Mouse (Mus musculus): ENCODE data around the gene Apol9b. TPM values are rescaled to one million over a fixed set of nuclear protein-coding genes. Genes with fewer than 3 reads are reported as not detected.

Gene Apol9b
- total and polyA plus RNA-seq, 3 experiments, result not detected

DNA sequence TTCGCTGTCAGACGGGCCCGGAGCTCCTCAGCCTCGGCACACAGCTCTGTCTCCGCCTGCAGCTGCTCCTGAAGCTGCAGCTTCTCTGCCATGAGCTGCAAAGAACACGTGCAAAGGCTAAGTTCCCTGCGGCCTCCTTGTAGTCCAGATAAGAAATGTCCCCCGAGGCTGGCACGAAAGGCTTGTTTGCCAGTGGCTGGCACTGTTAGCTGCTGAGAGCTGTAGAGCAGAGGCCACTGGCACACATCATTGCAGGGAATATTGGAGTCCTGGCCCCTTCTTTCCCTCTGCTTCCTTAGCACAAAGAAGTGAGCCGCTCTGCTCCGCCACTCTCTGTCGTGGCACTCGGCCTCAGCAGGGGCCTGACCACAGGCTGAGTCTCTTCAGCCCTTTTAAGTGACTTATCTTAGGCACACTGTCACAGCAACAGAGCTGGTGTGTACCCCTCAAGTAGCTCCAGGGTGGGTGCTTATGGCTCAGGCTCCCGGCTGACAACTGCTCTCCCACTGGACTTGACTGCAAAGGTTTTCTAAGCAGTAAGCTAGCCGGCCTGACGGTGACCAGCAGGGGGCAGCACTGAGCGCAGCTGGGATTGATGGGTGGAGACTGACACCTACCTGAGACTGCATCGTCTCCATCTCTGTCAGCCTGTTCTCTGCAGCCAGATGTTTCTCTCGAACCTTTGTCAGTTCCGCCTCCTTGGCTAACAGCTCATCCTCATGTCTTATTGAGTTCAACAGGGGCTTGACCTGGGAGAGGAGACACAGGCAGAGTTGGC lies 46.5 kb downstream of the Apol9b start:
- H3K4me3 ChIP-seq (replicated peaks in 1 of 3; ENCODE audit: low read depth in 2 of 3, low read length in 2 of 3, poor library complexity in 1 of 3), result no peak overlapping the region
- no peaks in the 10 kb centered on the region for H3K79me2 ChIP-seq (replicated peaks; ENCODE audit: control insufficient read depth, extremely low read depth, insufficient read depth, poor library complexity, severe bottlenecking)
- dilution Hi-C loops (cut with MboI; ENCODE audit: extremely low pct_ligation_motif_present, extremely low pct_unique_long_range_greater_than_20kb, low sequenced_read_pairs), result no loop called here
- H3K27me3 ChIP-seq (replicated peaks), result no peaks in the 10 kb centered on the region
- peaks cover 0 to 4% of the 10 kb centered on the region in 2 experiments; a peak in 1 of 4 replicates for H3K4me1 ChIP-seq (ENCODE audit: control insufficient read depth in 1 of 2, insufficient read depth in 2 of 2)
- H3K27ac ChIP-seq (ENCODE audit: insufficient read depth, low read depth), result no peak overlapping the region
- peak; percentile 90 to 94 for TF ChIP-seq CTCF (conservative IDR thresholded peaks at IDR 0.05 in 1 of 2, IDR thresholded peaks at IDR 0.05 in 1 of 2; ENCODE audit: low read depth in 2 of 2, low read length in 2 of 2)
- peak; percentile 42; the same call in 1 of the 2 replicates for TF ChIP-seq NELFE (IDR thresholded peaks at IDR 0.05; ENCODE audit: low read depth, low read length)
- TF ChIP-seq SMC3 (IDR thresholded peaks at IDR 0.05; ENCODE audit: low read depth, low read length), result peak; percentile 92
- TF ChIP-seq POLR2AphosphoS2 (IDR thresholded peaks at IDR 0.05; ENCODE audit: low read depth, low read length), result no peak
- peak; percentile 34; the same call in 1 of the 2 replicates for TF ChIP-seq IRF4 (IDR thresholded peaks at IDR 0.05; ENCODE audit: low read depth, low read length)
- no peak for TF ChIP-seq POLR2A (IDR thresholded peaks at IDR 0.05; ENCODE audit: low read depth, low read length)
- TF ChIP-seq TCF12 (IDR thresholded peaks at IDR 0.05; ENCODE audit: low read depth, low read length), result 0 out of 2 replicates have a peak, but pooled peaks have one; percentile 25
- peak; percentile 58 for TF ChIP-seq RAD21 (IDR thresholded peaks at IDR 0.05; ENCODE audit: low read depth, low read length)
- TF ChIP-seq ZC3H11A (IDR thresholded peaks at IDR 0.05; ENCODE audit: low read depth, low read length), result peak; percentile 53; the same call in 1 of the 2 replicates
- peak; percentile 75 for DNase-seq (ENCODE audit: extremely low read depth)
- H3K4me2 ChIP-seq (ENCODE audit: insufficient read depth, low read depth, poor library complexity, severe bottlenecking), result no peak overlapping the region
- in situ Hi-C loops (cut with MboI; ENCODE audit: low pct_ligation_motif_present, low pct_unique_long_range_greater_than_20kb, low sequenced_read_pairs), result loop anchor here (10.0 kb wide), 1 partner anchor 139 kb away; no protein-coding TSS in a partner anchor
- peaks cover 92 to 99% of the 10 kb centered on the region in 2 experiments for H3K36me3 ChIP-seq (replicated peaks in 1 of 2; ENCODE audit: control insufficient read depth in 1 of 2, insufficient read depth in 1 of 2, low read length in 1 of 2)
- no peak overlapping the region for H3K9ac ChIP-seq (ENCODE audit: insufficient read depth, low read depth)
- H3K9me3 ChIP-seq (replicated peaks; ENCODE audit: low read length), result no peaks in the 10 kb centered on the region

GRCm38 (mm10) chr15:77782449-77783014 lies 53.7 kb downstream of the Apol9b start:
- dilution Hi-C loops (cut with MboI; ENCODE audit: extremely low pct_ligation_motif_present, extremely low pct_unique_long_range_greater_than_20kb, low sequenced_read_pairs) (no loop called here), in situ Hi-C loops (cut with MboI; ENCODE audit: low pct_ligation_motif_present, low pct_unique_long_range_greater_than_20kb, low sequenced_read_pairs) (no loop called here)
- H3K9ac ChIP-seq (ENCODE audit: insufficient read depth, low read depth), result no peak overlapping the region
- no peaks in the 10 kb centered on the region for H3K79me2 ChIP-seq (replicated peaks; ENCODE audit: control insufficient read depth, extremely low read depth, insufficient read depth, poor library complexity, severe bottlenecking)
- peaks cover 100% of the 10 kb centered on the region in 2 experiments for H3K36me3 ChIP-seq (replicated peaks in 1 of 2; ENCODE audit: control insufficient read depth in 1 of 2, insufficient read depth in 1 of 2, low read length in 1 of 2)
- 0 out of 2 replicates have a peak, but pooled peaks have one; percentile 20 for TF ChIP-seq ZC3H11A (IDR thresholded peaks at IDR 0.05; ENCODE audit: low read depth, low read length)
- TF ChIP-seq RAD21 (IDR thresholded peaks at IDR 0.05; ENCODE audit: low read depth, low read length), result peak; percentile 75
- no peak for TF ChIP-seq CHD2 (IDR thresholded peaks at IDR 0.05; ENCODE audit: low read length)
- peak; percentile 42 to 75; a peak in 3 of 4 replicates for TF ChIP-seq CTCF (conservative IDR thresholded peaks at IDR 0.05 in 1 of 2, IDR thresholded peaks at IDR 0.05 in 1 of 2; ENCODE audit: low read depth in 2 of 2, low read length in 2 of 2)
- TF ChIP-seq SMC3 (IDR thresholded peaks at IDR 0.05; ENCODE audit: low read depth, low read length), result peak; percentile 81
- TF ChIP-seq NRF1 (IDR thresholded peaks at IDR 0.05; ENCODE audit: low read depth, low read length), result no peak
- TF ChIP-seq POLR2A (IDR thresholded peaks at IDR 0.05; ENCODE audit: low read depth, low read length), result no peak
- no peak for TF ChIP-seq GABPA (IDR thresholded peaks at IDR 0.05; ENCODE audit: insufficient replicate concordance, low read depth, low read length)
- TF ChIP-seq IRF4 (IDR thresholded peaks at IDR 0.05; ENCODE audit: low read depth, low read length), result no peak
- no peak for TF ChIP-seq CHD1 (IDR thresholded peaks at IDR 0.05; ENCODE audit: low read depth, low read length)
- no peak for TF ChIP-seq EP300 (IDR thresholded peaks at IDR 0.05; ENCODE audit: low read length)
- no peak for TF ChIP-seq MAFK (IDR thresholded peaks at IDR 0.05; ENCODE audit: insufficient replicate concordance, low read length)
- TF ChIP-seq ZMIZ1 (IDR thresholded peaks at IDR 0.05; ENCODE audit: low read depth, low read length), result no peak
- TF ChIP-seq ZNF384 (IDR thresholded peaks at IDR 0.05; ENCODE audit: low read depth, low read length), result peak; percentile 82
- no peak for TF ChIP-seq PAX5 (IDR thresholded peaks at IDR 0.05; ENCODE audit: low read length)
- no peaks in the 10 kb centered on the region for H3K4me1 ChIP-seq (ENCODE audit: control insufficient read depth in 1 of 2, insufficient read depth in 2 of 2)
- no peak overlapping the region for H3K4me3 ChIP-seq (replicated peaks in 1 of 3; ENCODE audit: low read depth in 2 of 3, low read length in 2 of 3, poor library complexity in 1 of 3)
- DNase-seq (ENCODE audit: extremely low read depth), result peak; percentile 48
- H3K4me2 ChIP-seq (ENCODE audit: insufficient read depth, low read depth, poor library complexity, severe bottlenecking), result no peak overlapping the region
- H3K27me3 ChIP-seq (replicated peaks), result no peaks in the 10 kb centered on the region
- H3K9me3 ChIP-seq (replicated peaks; ENCODE audit: low read length), result no peaks in the 10 kb centered on the region
- H3K27ac ChIP-seq (ENCODE audit: insufficient read depth, low read depth), result no peak overlapping the region
